Mouse (Mus musculus) inflammation-experienced regulatory T-cells, adult 6 months (primary cell): ENCODE data around the gene AC161166.1. TPM values are rescaled to one million over a fixed set of nuclear protein-coding genes. Genes with fewer than 3 reads are reported as not detected.
"Not testable (repeated sequence)": the region's sequence is repeated elsewhere in the genome, so short reads cannot be mapped to it uniquely, and the experiment has no call there.

Experiments used
- ATAC-seq: one replicate; pipeline ENCODE4 v1.8.0; 2017
- polyA plus RNA-seq, 3 experiments: library from polyadenylated mRNA; unstranded; fragments of 100-300 nt; shearing (Covaris generic); gene quantifications; one replicate each; pipeline ENCODE4 v1.2.1; 2017

The AC161166.1 gene
- polyA plus RNA-seq, 3 experiments from 2014 or later: not detected

GRCm38 (mm10) chr7:24483291-24483690, 29.0 kb downstream of the AC161166.1 start:
- not testable (repeated sequence) for ATAC-seq

- no peak for ATAC-seq
These were observed 29.8 kb downstream of the AC161166.1 start for GRCm38 (mm10) chr7:24482208-24483020.

DNA sequence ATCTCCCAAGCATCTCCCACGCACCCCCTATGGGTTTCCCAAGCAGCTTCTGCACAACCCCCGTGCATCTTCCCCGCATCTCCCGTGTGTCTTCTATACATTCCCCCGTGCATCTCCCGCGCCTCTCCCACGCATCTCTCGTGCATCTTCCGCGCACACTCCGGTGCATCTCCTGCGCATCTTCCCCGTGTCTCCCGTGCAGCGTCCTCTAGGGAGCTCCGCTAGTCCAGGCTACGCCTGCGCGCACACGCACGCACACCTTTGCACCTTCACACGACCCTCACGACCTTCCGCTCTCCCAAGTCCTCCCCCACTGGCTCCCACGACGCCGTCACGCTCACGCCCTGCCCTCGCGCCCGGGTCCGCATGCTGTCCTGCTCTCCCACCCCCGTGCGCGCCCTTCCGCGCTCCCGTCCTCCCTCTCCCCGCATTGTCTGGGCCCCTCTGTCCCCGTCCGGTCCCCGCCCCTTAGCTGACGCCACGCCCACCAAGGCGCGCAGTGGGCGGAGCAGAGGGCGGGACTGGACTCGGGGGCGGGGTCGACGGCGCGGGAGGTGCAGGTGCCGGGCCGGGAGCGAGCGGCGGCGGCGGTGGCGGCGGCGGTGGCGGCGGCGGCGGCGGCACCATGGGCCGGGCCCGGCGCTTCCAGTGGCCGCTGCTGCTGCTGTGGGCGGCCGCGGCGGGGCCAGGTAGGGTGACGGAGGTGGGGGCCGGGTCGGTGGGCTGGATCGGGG, 30.6 kb downstream of the AC161166.1 start, which contains the start of gene Cadm4:
Cadm4 (plus strand) TSS at position 550 of the 734 bp plus-strand sequence.
- peak; percentile 89 for ATAC-seq

GRCm38 (mm10) chr7:24480986-24481473, 31.2 kb downstream of the AC161166.1 start:
- no peak for ATAC-seq

GRCm38 (mm10) chr7:24480121-24480941, 31.9 kb downstream of the AC161166.1 start:
- ATAC-seq: no peak

GRCm38 (mm10) chr7:24479685-24480084, 32.6 kb downstream of the AC161166.1 start:
- no peak for ATAC-seq

DNA sequence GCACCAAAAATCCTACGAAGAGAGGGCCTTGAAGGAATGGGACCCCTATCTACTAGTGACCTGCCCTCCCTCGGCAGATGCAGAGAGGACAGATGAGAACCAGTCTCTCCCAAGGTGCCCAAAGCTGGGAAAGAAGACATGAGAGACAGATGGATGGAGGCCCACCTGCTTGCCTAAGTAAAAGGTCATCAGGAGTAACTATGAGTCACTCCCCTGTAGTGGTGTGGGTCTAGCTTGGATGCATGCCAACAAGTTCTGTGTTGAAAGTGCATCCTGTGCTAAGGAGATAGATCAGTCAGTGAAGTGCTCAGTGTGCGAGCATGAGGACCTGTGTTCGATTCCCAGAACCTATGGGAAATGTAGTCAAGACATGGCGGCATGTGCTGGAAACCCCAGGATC, 33.3 kb downstream of the AC161166.1 start:
- no peak for ATAC-seq

DNA sequence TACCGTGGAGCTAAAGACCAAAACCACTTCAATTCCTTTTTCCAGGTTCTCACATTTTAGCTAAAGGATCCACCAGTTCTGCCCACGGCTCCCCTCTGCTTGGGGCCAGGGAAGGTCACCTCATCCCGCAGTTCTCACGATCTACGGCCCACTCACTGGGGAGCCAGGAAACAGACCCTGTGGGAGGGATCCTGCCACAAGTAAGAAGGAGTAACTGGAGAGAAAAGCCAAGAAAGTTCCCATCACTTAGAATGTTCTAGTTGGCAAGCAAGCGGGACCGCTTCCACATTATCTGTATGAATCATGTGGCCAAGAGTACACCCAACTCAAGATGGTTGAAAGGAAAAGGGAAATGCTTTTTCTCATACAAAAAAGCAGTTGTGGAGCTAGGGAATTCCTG, 35.4 kb downstream of the AC161166.1 start:
- no peak for ATAC-seq

DNA sequence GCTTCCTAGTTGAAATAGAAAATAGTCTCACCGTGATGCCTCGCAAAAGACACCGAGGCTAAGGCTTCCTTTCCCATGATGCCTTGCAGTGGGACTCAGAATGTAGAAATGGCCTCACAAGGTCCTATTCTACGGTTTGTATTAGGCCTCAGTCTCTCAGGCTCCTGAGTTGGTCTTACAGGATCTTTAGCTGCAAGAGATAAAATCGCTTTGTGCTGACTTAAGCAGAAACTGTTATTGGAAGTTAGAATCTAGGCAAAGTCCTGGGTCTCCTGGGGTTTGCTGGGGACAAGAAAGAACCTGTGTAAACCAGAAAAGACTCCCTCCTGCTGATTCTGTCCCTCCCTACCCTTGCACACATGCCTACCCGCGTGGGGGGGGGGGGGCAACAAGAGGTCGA, 35.9 kb downstream of the AC161166.1 start:
- ATAC-seq: no peak

GRCm38 (mm10) chr7:24474811-24475506, 37.3 kb downstream of the AC161166.1 start:
- ATAC-seq: no peak

GRCm38 (mm10) chr7:24473913-24474529, 38.2 kb downstream of the AC161166.1 start:
- peak; percentile 72 for ATAC-seq

GRCm38 (mm10) chr7:24472937-24473336, 39.3 kb downstream of the AC161166.1 start:
- ATAC-seq: no peak

GRCm38 (mm10) chr7:24472442-24472841, 39.8 kb downstream of the AC161166.1 start:
- ATAC-seq: no peak

DNA sequence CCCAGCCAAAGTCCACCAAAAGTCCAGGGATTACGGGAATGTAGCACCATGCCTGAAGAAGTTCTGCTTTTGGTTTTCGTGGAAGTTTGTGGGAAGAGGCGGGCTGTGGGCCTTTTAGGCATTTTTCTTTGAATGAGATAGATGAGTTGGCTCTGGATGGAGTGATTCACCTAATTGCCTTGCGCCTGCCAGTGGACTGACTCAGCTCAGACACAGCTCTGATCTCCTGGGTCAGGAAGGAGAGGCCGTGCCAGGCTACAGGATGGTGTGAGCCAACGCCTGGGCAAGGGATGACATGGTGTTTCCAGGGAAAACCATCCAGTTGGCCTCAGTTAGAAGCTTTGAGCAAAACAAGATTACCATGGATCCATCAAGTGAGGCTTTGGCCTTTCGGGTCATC, 41.9 kb downstream of the AC161166.1 start:
- no peak for ATAC-seq

GRCm38 (mm10) chr7:24469126-24469525, 43.1 kb downstream of the AC161166.1 start:
- no peak for ATAC-seq

- ATAC-seq: peak; percentile 35
These were observed 44.4 kb downstream of the AC161166.1 start for GRCm38 (mm10) chr7:24467886-24468285.

DNA sequence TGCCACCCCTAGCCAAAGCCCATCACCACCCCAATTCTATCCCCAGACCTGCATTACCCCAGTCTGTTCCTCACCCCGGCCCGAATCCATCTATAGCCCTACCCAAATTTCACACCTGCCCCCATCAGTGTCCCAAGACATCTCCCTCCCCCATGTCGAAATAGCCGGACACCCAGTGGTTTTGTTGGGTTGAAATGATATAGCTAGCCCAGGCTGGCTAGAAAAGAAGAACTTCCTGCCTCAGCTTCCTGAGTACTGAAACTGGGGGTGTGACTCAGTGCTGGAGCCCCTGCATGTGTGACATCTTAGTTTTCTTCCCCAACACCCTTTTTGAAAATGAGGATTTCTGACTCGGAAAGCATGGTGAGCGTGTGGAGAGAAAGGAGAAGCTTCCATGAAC, 45.4 kb downstream of the AC161166.1 start:
- no peak for ATAC-seq

- ATAC-seq: no peak
These were observed 49.6 kb downstream of the AC161166.1 start, which contains the start of gene Plaur for GRCm38 (mm10) chr7:24462388-24463319. Gene Plaur, plus strand, starts transcription at chr7:24462484.

- ATAC-seq: no peak
These were observed 50.7 kb downstream of the AC161166.1 start for GRCm38 (mm10) chr7:24461376-24462051.
